Mouse (Mus musculus) olfactory bulb, adult 2 months (tissue): ENCODE data around the gene Ankrd12. TPM values are rescaled to one million over a fixed set of nuclear protein-coding genes. Genes with fewer than 3 reads are reported as not detected.

ENCODE experiments used
- H3K27ac ChIP-seq: fragments of 200-500 bp; 2 replicates; pipeline ENCODE4 v1.5.1; 2012; ENCODE audit warnings: low read depth, low read length; ENCODE audit not compliant: insufficient read depth
- H3K4me1 ChIP-seq: fragments of 200-500 bp; 2 replicates; pipeline ENCODE4 v1.6.1; 2012; ENCODE audit warnings: low read length; ENCODE audit not compliant: control insufficient read depth, insufficient read depth
- H3K4me3 ChIP-seq: fragments of 200-500 bp; 2 replicates; pipeline ENCODE4 v1.5.1; 2012; ENCODE audit warnings: mild to moderate bottlenecking, low read depth, low read length, moderate library complexity; ENCODE audit not compliant: insufficient read depth
- CTCF ChIP-seq: fragments of 200-500 bp; IDR thresholded peaks from 2 replicates; pipeline ENCODE4 v1.5.1; 2012; ENCODE audit warnings: low read depth, mild to moderate bottlenecking, low read length, moderate library complexity; ENCODE audit not compliant: insufficient read depth
- POLR2A ChIP-seq: fragments of 200-500 bp; IDR thresholded peaks from 2 replicates; pipeline ENCODE4 v1.6.1; 2012; ENCODE audit warnings: mild to moderate bottlenecking, low read depth, low read length, moderate library complexity; ENCODE audit not compliant: insufficient read depth
- WGBS: fragments of 180-500 bp; shearing (Covaris S2); methylation state at CpG from one replicate; pipeline ENCODE4 v1.1.7; 2018; 5-methylcytosine and 5-hydroxymethylcytosine counted together
- polyA plus RNA-seq: library from polyadenylated mRNA; stranded (reverse); fragments of >200 nt; gene quantifications from 2 replicates; pipeline ENCODE4 v1.2.4, GENCODE M21; 2012; ENCODE audit warnings: low replicate concordance; ENCODE audit not compliant: missing spikeins, insufficient read depth, insufficient read length

Gene Ankrd12
- polyA plus RNA-seq = 70.3 TPM in 1 of 2 replicates, not detected in the other

DNA sequence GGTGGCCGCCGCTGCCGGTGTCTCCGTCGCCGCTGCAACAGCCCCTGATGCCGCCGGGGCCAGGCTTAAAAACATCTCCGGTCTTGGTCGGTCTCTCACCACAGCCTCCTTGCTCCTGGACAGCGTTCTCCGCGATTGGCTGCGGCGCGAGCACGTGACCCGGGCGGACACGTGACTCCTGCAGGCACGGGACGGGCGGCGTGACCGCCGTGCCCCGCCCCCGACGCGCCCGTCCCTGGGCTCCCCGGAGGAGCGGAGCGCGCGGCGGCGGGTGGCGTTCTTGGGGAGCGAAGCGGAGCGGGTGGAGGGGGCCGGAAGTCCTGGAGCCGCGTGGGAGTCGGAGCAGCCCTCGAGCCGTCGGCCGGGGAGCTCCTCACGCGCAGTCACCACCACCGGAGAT lies at the start of gene Ankrd12:
Ankrd12 (minus strand) TSS at position 156 of the 400 bp plus-strand sequence.
- Histone ChIP-seq H3K27ac (peak within 1 kb of the TSS; percentile 85), H3K4me3 (peak within 1 kb of the TSS; percentile 98), H3K4me1 (peaks cover 4% of the 10 kb centered on the region; the same call in 1 of the 2 replicates)
- TF ChIP-seq CTCF = no peak
- peak; percentile 67 for TF ChIP-seq POLR2A
- WGBS = 2% methylated on average over 53 of the region's 53 CpGs

DNA sequence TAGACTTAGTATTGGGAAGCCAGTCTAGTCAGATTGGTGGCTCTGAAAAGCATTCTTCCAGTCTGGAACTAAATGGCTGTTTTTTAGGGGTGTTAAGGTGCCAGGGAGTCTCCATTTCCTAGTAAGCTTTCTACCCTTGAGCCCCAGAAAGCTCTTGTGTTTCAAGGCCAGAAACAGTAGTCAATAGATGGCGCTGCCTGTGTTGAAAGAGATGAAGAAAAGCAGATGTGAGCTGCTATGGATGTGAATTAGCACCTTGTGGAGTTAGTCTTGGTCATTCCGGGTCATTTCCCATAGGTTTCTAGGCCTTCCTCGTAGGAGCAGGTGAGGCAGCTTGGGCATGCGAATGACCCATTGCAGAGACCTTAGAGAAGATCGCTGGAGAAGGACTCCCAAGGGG lies 48.3 kb upstream of the Ankrd12 start:
- 74% methylated on average over 5 of the region's 5 CpGs for WGBS
- TF ChIP-seq POLR2A (no peak), CTCF (no peak)
- H3K4me3 ChIP-seq = no peak overlapping the region
- no peak overlapping the region for H3K27ac ChIP-seq
- H3K4me1 ChIP-seq = no peaks in the 10 kb centered on the region; the same call in 1 of the 2 replicates

DNA sequence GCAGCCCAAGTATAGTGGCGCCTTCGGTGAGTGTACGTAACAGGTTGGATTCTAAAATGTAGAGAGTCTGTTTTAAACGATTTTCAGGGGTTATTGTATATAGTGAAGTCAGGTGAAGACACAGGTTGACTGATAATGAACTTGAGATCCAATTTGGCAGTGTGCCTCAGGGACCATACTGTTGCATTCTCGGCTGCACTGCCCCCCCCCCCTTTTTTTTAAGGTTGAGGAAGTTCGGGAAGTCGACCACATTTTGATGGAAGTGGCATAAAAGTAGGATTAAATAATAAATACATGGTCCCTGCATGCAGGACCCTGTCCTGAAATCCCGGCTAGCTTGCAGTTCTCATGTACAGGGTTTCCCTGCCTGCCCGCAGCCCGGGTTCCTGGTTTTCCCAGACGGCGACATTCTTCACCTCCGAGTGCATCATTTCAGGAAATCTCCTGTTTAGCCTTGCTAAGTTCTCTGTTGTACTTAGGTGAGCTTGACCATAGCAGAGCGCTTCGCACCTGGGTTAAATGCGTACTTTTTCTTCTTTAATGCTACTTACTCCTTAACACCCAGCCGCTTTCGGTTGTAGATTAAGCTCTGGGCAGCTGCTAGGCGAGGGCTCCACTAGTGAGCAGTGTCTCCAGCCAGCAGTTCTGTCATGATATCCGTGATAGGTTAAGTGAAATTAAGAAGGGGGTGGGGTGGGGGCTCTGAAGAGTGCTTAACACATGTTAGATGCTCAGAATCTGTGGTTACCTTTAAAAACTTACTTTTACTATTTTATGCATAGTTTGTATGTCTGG lies 47.1 kb upstream of the Ankrd12 start:
- no peak overlapping the region for H3K27ac ChIP-seq

DNA sequence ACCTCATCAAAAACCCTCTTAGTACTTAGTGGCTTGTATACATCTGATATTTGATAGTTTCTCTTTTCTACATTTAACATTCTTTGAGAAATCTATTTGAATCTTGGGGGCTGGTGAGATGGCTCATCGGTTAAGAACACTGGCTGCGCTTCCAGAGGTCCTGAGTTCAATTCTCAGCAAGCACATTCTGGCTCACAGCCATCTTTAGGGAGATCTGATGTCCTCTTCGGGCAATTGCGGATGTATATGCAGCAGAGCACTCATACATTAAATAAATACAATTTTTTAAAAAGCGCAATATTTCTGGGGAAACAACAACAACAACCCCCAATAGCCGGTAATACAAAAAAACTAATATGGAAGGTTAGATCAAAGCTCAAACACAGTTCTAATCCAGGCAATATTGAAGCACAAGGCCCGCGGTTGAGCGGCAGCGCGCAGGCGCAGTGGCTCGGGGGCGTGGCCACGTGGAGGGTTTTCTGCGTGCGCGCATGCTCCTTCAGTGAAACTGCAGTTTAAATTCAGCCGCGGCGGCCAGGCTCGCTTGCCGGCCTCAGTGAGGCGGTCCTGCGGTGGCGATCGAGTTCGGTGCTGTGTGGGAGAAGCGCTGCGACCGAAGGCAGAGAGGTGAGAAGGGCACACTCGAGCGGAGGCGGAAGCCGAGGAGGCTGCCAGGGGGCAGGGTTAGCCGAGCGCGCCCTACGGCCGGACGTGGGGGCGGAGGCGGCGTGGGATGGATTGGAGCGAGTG lies 46.4 kb upstream of the Ankrd12 start, which contains the start of gene Ddx11:
Ddx11 (plus strand) TSS at position 455 of the 750 bp plus-strand sequence.
- 4% methylated on average over 45 of the region's 45 CpGs for WGBS
- no peak within 1 kb of the TSS for H3K27ac ChIP-seq
- TF ChIP-seq POLR2A (peak; percentile 50), CTCF (no peak)
- no peaks in the 10 kb centered on the region; the same call in 1 of the 2 replicates for H3K4me1 ChIP-seq
- H3K4me3 ChIP-seq = peak within 1 kb of the TSS; percentile 84

More for the DNA sequence above, 47.1 kb upstream of the Ankrd12 start:
- 5% methylated on average over 20 of the region's 20 CpGs for WGBS
- Histone ChIP-seq H3K4me1 (no peaks in the 10 kb centered on the region; the same call in 1 of the 2 replicates), H3K4me3 (peak overlapping the region; percentile 84)
- TF ChIP-seq CTCF (no peak), POLR2A (no peak)

DNA sequence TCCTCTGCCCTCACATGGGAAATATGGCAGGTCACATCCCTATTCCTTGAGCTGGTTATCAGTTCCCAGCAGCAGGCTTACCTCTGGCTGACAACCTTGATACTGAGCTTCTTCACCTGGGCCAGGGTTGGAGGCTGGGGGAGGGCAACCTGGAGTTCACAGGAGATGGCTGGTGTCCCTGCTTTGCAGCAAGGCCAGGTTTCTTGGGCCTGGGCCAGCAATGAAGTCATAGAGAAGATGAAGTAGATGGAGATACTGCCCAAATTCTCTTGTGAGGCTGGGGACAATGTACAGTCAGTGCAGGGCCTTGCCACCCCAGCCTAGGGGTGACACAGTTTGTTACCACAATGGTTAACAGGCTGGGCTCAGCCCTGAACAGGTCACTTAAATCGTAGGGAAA lies 43.8 kb upstream of the Ankrd12 start:
- Histone ChIP-seq H3K27ac (no peak overlapping the region), H3K4me3 (no peak overlapping the region), H3K4me1 (no peaks in the 10 kb centered on the region; the same call in 1 of the 2 replicates)
- WGBS = 79% methylated on average over 1 of the region's 1 CpGs
- TF ChIP-seq CTCF (no peak), POLR2A (no peak)

DNA sequence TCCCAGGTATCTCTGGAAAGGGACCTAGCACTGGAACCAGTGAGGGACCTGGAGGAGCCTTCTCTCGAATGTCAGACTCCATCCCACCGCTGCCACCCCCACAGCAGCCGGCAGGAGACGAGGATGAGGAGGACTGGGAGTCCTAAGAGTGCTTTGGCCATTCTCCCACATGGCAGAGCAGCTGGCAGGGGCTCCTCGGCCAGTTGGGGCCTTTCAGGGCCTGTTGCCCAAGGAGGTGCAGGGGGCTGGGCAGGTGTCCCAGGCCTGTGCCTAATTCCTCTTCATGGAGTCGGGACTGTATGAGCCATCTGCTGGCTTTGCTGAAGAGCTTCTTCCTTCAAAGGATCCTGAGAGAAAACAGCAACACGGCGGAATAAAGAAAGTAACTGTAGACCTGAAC lies 42.1 kb upstream of the Ankrd12 start:
- Histone ChIP-seq H3K4me1 (peaks cover 3% of the 10 kb centered on the region), H3K27ac (no peak overlapping the region), H3K4me3 (no peak overlapping the region)
- WGBS = 66% methylated on average over 8 of the region's 8 CpGs
- TF ChIP-seq CTCF (no peak), POLR2A (no peak)

DNA sequence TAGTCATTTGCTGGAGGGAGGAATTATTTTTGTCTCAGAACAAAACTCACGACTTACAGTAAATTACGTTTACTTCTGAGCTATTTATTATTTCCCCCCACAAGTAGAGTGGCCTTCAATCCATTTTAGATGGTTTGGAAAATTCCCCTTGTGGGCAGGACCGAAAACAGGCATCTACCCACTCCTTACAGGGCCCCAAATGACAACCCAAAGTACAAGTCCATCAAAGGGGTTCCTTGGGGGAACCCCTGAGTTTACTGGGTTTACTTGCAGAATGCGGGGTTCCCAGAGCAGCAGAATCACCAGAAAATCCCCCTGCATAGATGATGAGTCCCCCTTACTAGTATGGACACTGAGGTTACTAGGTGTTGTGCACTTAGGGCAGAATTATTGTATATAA lies 35.3 kb upstream of the Ankrd12 start:
- H3K4me1 ChIP-seq = peaks cover 11% of the 10 kb centered on the region
- no peak overlapping the region for H3K27ac ChIP-seq
- 16% methylated on average over 4 of the region's 4 CpGs for WGBS
- TF ChIP-seq POLR2A (no peak), CTCF (no peak)
- H3K4me3 ChIP-seq = peak overlapping the region; percentile 8; the same call in 1 of the 2 replicates

DNA sequence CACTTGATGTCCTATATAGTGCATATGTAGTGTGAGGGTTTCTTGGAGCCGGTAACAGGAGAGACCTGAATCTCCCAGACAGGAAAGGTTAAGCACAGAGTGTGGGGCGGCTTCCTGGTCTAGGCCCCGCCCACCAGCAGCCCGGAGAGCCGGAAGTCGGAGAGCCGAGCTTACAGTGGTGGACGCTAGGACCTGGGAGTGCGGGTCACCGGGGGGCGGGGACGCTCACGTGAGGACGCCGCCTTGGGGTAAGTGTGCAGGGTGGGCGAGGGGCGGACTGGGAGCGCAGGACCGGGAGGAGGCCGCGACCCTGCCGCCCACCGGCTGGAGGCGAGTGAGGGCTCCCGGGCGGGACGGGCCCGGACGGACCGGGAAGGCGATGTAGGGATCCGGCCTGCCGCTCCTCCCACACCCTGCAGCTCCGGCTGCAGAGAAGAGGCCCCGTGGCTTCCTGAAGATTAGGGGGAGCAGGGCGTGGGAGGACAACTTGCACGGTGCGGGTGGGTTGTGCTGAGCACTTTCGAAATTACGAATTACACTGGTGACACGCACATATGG lies 34.6 kb upstream of the Ankrd12 start, which contains the start of gene Washc1:
Washc1 (plus strand) TSS at position 144 of the 558 bp plus-strand sequence.
- Histone ChIP-seq H3K27ac (peak within 1 kb of the TSS; percentile 56; the same call in 1 of the 2 replicates), H3K4me3 (peak within 1 kb of the TSS; percentile 68), H3K4me1 (peaks cover 14% of the 10 kb centered on the region)
- WGBS = under 1% methylated on average over 39 of the region's 41 CpGs
- TF ChIP-seq CTCF (no peak), POLR2A (peak; percentile 76)
